Mouse (Mus musculus) liver, embryonic 14.5 days (tissue): ENCODE results near the gene Tecpr1. TPM values are rescaled to one million over a fixed set of nuclear protein-coding genes. Genes with fewer than 3 reads are reported as not detected.

Experiments used
- ATAC-seq: fragments of 200-750 bp; cut with Nextera tagmentation; 2 replicates; pipeline ENCODE4 v1.8.0; 2017; ENCODE audit warnings: moderate number of reproducible peaks, mild to moderate bottlenecking, moderate library complexity; ENCODE audit not compliant: insufficient read depth
- DNase-seq, 3 experiments: peaks; one replicate each; pipeline ENCODE4 v3.0.0-alpha.2; 2012 to 2013; ENCODE audit warnings: low read depth in 3 of 3, low spot score in 3 of 3
- H3K27ac ChIP-seq: fragments of 300-500 bp; sonication (generic); 2 replicates; pipeline ENCODE4 v1.5.1; 2014; ENCODE audit warnings: moderate library complexity, mild to moderate bottlenecking, control low read depth, inconsistent platforms
- H3K27me3 ChIP-seq: fragments of 300-500 bp; sonication (generic); 2 replicates; pipeline ENCODE4 v1.6.1; 2014; ENCODE audit warnings: mild to moderate bottlenecking, low read length, moderate library complexity; ENCODE audit not compliant: control insufficient read depth, insufficient read depth
- H3K36me3 ChIP-seq: fragments of 300-500 bp; sonication (generic); replicated peaks from 2 replicates; pipeline ENCODE4 v1.6.1; 2014; ENCODE audit warnings: low read depth; ENCODE audit not compliant: control insufficient read depth, insufficient read depth
- H3K4me1 ChIP-seq, 2 experiments: fragments of 200-500 bp in 1 of 2; fragments of 300-500 bp in 1 of 2; sonication (generic) in 1 of 2; replicated peaks; 2 replicates each; pipeline ENCODE4 v1.6.1; 2012 to 2014; ENCODE audit warnings: antibody characterized with exemption in 1 of 2, inconsistent platforms in 1 of 2, low read length in 1 of 2; ENCODE audit not compliant: control insufficient read depth in 2 of 2, insufficient read depth in 2 of 2
- H3K4me2 ChIP-seq: fragments of 300-500 bp; sonication (generic); 2 replicates; pipeline ENCODE4 v1.6.1; 2014; ENCODE audit warnings: low read depth, mild to moderate bottlenecking, control low read depth, moderate library complexity
- H3K4me3 ChIP-seq, 2 experiments: fragments of 200-500 bp in 1 of 2; fragments of 300-500 bp in 1 of 2; sonication (generic) in 1 of 2; 2 replicates each; pipeline ENCODE4 v1.5.1; 2012 to 2014; ENCODE audit warnings: low read depth in 2 of 2, low read length in 2 of 2, mild to moderate bottlenecking in 2 of 2, control low read depth in 1 of 2, inconsistent platforms in 1 of 2, moderate library complexity in 1 of 2; ENCODE audit not compliant: insufficient read depth in 1 of 2
- H3K9ac ChIP-seq: fragments of 300-500 bp; sonication (generic); replicated peaks from 2 replicates; pipeline ENCODE4 v1.6.1; 2014; ENCODE audit warnings: mild to moderate bottlenecking, control low read depth, moderate library complexity
- H3K9me3 ChIP-seq: fragments of 300-500 bp; sonication (generic); 2 replicates; pipeline ENCODE4 v1.6.1; 2016; ENCODE audit warnings: low read length, mixed read lengths; ENCODE audit not compliant: control insufficient read depth
- CTCF ChIP-seq: IDR thresholded peaks from 2 replicates; pipeline ENCODE4 v1.5.1; 2016; ENCODE audit warnings: antibody characterized with exemption, low read depth, control low read depth
- EP300 ChIP-seq: IDR thresholded peaks from 2 replicates; pipeline ENCODE4 v1.6.1; 2016; ENCODE audit warnings: antibody characterized with exemption, low read depth
- WGBS: fragments of 180-500 bp; shearing (Covaris S2); extraction: QIAGEN DNeasy Blood & Tissue Kit; methylation state at CpG from one replicate; pipeline ENCODE4 v1.1.7; 2014; ENCODE audit not compliant: insufficient replicate concordance; 5-methylcytosine and 5-hydroxymethylcytosine counted together
- polyA plus RNA-seq, 2 experiments: library from polyadenylated mRNA; depleted of rRNA in 1 of 2; stranded (reverse) in 1 of 2; unstranded in 1 of 2; fragments of >200 nt; fragmentation: Nextera tagmentation in 1 of 2; extraction: Ambion mirVana in 1 of 2; gene quantifications; 2 replicates each; pipeline versions ENCODE4 v1.2.1 to v1.2.3; 2012 to 2014

Tecpr1 gene
- polyA plus RNA-seq, 2 experiments = 1.3 to 2.6 TPM

DNA sequence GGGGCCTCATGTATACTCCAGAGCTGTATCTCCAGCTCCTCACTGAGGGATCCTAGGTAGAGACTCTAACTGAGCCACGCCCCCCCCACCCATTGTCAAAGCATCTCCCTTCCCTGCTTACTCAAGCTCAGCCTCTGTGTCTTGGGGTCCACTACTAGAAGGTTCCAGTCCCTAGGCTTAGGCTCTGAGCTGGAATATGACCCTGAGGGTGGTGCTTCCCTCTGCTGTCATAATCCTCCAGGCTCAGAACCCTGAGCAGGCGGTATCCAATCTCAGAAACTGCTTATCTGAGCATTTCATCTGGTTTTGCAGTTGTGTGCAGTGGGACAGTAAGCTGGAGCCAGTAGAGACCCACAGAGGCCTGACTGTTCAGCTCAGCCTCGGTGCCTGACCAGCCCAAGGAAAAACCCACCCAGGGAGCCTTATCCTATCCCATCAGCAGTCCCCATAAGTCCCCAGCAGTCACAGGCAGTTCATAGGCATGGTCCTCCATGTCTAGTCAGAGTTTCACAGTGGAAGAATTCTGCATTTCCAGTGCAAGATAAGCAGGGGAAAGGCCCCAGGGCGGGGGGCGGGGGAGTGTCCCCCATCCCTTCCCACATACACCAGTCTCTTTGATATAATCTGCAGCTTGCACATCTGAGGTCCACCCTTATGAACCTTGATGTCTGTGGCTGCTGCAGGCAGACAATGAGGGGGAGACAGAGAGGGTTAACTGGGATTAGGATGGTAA, 61.2 kb downstream of the Tecpr1 start:
- no peak overlapping the region for H3K4me3 ChIP-seq
- H3K4me1 ChIP-seq = peaks cover 0 to 5% of the 10 kb centered on the region in 2 experiments; a peak in 1 of 4 replicates
- H3K36me3 ChIP-seq = peaks cover 7% of the 10 kb centered on the region; the same call in 1 of the 2 replicates
- no peak overlapping the region for H3K4me2 ChIP-seq
- DNase-seq (no peak), ATAC-seq (peak; percentile 47; the same call in 1 of the 2 replicates)
- no peak overlapping the region for H3K27ac ChIP-seq
- H3K27me3 ChIP-seq = no peaks in the 10 kb centered on the region
- H3K9me3 ChIP-seq = no peaks in the 10 kb centered on the region
- H3K9ac ChIP-seq = no peak overlapping the region
- TF ChIP-seq EP300 (no peak), CTCF (no peak)
- WGBS = 26% methylated on average over 5 of the region's 5 CpGs

GRCm38 (mm10) chr5:144159137-144159536, 64.3 kb downstream of the Tecpr1 start:
- Histone ChIP-seq H3K4me2 (no peak overlapping the region), H3K27ac (no peak overlapping the region)
- TF ChIP-seq EP300 (no peak), CTCF (no peak)

GRCm38 (mm10) chr5:144158604-144159003, 64.8 kb downstream of the Tecpr1 start:
- DNase-seq (no peak), ATAC-seq (no peak)
- Histone ChIP-seq H3K36me3 (peaks cover 9% of the 10 kb centered on the region), H3K9me3 (no peaks in the 10 kb centered on the region), H3K27me3 (no peaks in the 10 kb centered on the region), H3K27ac (no peak overlapping the region), H3K9ac (no peak overlapping the region), H3K4me1 (peaks cover 0 to 5% of the 10 kb centered on the region in 2 experiments; a peak in 1 of 4 replicates), H3K4me3 (no peak overlapping the region), H3K4me2 (no peak overlapping the region)
- TF ChIP-seq EP300 (no peak), CTCF (no peak)
- 59% methylated on average over 4 of the region's 4 CpGs for WGBS

More at GRCm38 (mm10) chr5:144159137-144159536, 64.3 kb downstream of the Tecpr1 start:
- H3K4me1 ChIP-seq = peaks cover 0 to 5% of the 10 kb centered on the region in 2 experiments; a peak in 1 of 4 replicates
- H3K4me3 ChIP-seq = no peak overlapping the region
- H3K9ac ChIP-seq = no peak overlapping the region
- no peaks in the 10 kb centered on the region for H3K9me3 ChIP-seq
- DNase-seq = no peak
- peaks cover 9% of the 10 kb centered on the region for H3K36me3 ChIP-seq
- WGBS = 77% methylated on average over 8 of the region's 8 CpGs
- no peak for ATAC-seq
- H3K27me3 ChIP-seq = no peaks in the 10 kb centered on the region

DNA sequence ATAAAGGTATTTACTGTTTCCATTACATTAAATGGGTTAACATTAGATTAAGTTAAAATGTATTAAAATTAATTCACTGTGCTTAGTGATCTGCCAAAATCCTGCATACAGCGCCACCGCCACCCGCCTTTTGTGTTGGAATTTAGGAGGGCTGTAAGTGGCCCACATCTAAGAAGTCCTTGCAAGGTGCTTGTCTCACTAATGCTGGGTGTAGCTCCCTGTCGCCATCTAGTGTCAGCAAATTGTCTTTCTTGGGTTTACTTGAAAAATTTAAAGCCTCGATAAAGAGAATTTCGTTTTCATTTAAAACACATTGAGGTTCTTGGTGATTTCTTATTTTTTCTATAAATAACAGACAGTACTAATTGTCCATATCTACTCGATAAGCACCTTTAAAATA, 68.9 kb downstream of the Tecpr1 start:
- Histone ChIP-seq H3K4me1 (no peaks in the 10 kb centered on the region), H3K27me3 (no peaks in the 10 kb centered on the region), H3K9me3 (no peaks in the 10 kb centered on the region), H3K4me2 (no peak overlapping the region), H3K9ac (no peak overlapping the region), H3K36me3 (peaks cover 9% of the 10 kb centered on the region), H3K4me3 (no peak overlapping the region), H3K27ac (no peak overlapping the region)
- WGBS = 30% methylated on average over 7 of the region's 7 CpGs
- ATAC-seq (no peak), DNase-seq (peak; percentile 47 to 64 (median 52))
- peak; percentile 76 for TF ChIP-seq CTCF
- TF ChIP-seq EP300 = no peak

GRCm38 (mm10) chr5:144151270-144151669, 72.1 kb downstream of the Tecpr1 start:
- no peak overlapping the region for H3K27ac ChIP-seq
- no peak for ATAC-seq
- H3K27me3 ChIP-seq = no peaks in the 10 kb centered on the region
- 76% methylated on average over 4 of the region's 4 CpGs for WGBS
- H3K4me3 ChIP-seq = no peak overlapping the region
- TF ChIP-seq EP300 (no peak), CTCF (no peak)
- DNase-seq = no peak
- H3K9me3 ChIP-seq = no peaks in the 10 kb centered on the region
- no peaks in the 10 kb centered on the region for H3K4me1 ChIP-seq
- H3K9ac ChIP-seq = no peak overlapping the region
- H3K36me3 ChIP-seq = peaks cover 7% of the 10 kb centered on the region
- H3K4me2 ChIP-seq = no peak overlapping the region
